14 mouse cellular contexts compared by ENCODE assay signal in genomic region chr15:100686434-100686833, GRCm38 (mm10). TPM values are rescaled to one million over a fixed set of nuclear protein-coding genes. Genes with fewer than 3 reads are reported as not detected.
DNase-seq lines count a peak whose midpoint lies in the region; ATAC-seq and TF ChIP-seq lines count a peak whose summit lies in the region.
"Had no signal": no experiment of that assay in that cellular context is flagged by ENCODE, and none has a peak within 500 bp of the region (broad histone marks: within the 10 kb centered on the region; RNA-seq: fewer than 3 reads in every experiment).

No protein-coding gene starts in this region.

- 0 out of 2 replicates have a peak overlapping the region, but pooled peaks have one; percentile 6 for H3K4me2 ChIP-seq in intestine, embryonic 15.5 days (replicated peaks)
- no peak overlapping the region for H3K4me2 ChIP-seq in intestine, embryonic 16.5 days (ENCODE audit: low read depth, low read length)
- H3K4me2 ChIP-seq in liver, embryonic 12.5 days: peak overlapping the region; percentile 45
- no peak overlapping the region for H3K4me2 ChIP-seq in stomach, embryonic 15.5 days
- no peak overlapping the region for H3K4me2 ChIP-seq in kidney, embryonic 15.5 days
- H3K4me2 ChIP-seq: embryonic facial prominence, embryonic 12.5 days; forebrain, embryonic 13.5 days; neural tube, embryonic 12.5 days had no signal

- no peaks in the 10 kb centered on the region for H3K27me3 ChIP-seq in intestine, embryonic 15.5 days (replicated peaks)
- H3K27me3 ChIP-seq in intestine, embryonic 16.5 days (replicated peaks; ENCODE audit: control insufficient read depth, insufficient read depth, low read length): no peaks in the 10 kb centered on the region
- 0 out of 2 replicates have a peak, but pooled peaks cover 9% of the 10 kb centered on the region for H3K27me3 ChIP-seq in liver, embryonic 12.5 days (replicated peaks)
- no peaks in the 10 kb centered on the region for H3K27me3 ChIP-seq in stomach, embryonic 15.5 days (replicated peaks)
- peaks cover 9% of the 10 kb centered on the region; the same call in 1 of the 2 replicates for H3K27me3 ChIP-seq in kidney, embryonic 15.5 days
- H3K27me3 ChIP-seq: embryonic facial prominence, embryonic 12.5 days; neural tube, embryonic 12.5 days had no signal

- 87% methylated on average over 6 of the region's 6 CpGs for WGBS in intestine, embryonic 15.5 days
- 83% methylated on average over 6 of the region's 6 CpGs for WGBS in intestine, embryonic 16.5 days
- WGBS in liver, embryonic 12.5 days (ENCODE audit: insufficient replicate concordance): 81% methylated on average over 6 of the region's 6 CpGs
- 69% methylated on average over 6 of the region's 6 CpGs for WGBS in stomach, embryonic 15.5 days
- 90% methylated on average over 6 of the region's 6 CpGs for WGBS in kidney, embryonic 15.5 days

- no peak overlapping the region for H3K4me3 ChIP-seq in intestine, embryonic 15.5 days (replicated peaks)
- H3K4me3 ChIP-seq in intestine, embryonic 16.5 days (ENCODE audit: low read length): no peak overlapping the region
- H3K4me3 ChIP-seq in liver, embryonic 12.5 days: no peak overlapping the region
- peak overlapping the region; percentile 23 for H3K4me3 ChIP-seq in stomach, embryonic 15.5 days (replicated peaks)
- H3K4me3 ChIP-seq in layer of hippocampus, adult 2 months: no peak overlapping the region
- no peak overlapping the region for H3K4me3 ChIP-seq in kidney, embryonic 15.5 days (replicated peaks)
- H3K4me3 ChIP-seq: embryonic facial prominence, embryonic 12.5 days; forebrain, embryonic 13.5 days; neural tube, embryonic 12.5 days had no signal

- H3K27ac ChIP-seq in intestine, embryonic 15.5 days: no peak overlapping the region
- no peak overlapping the region for H3K27ac ChIP-seq in intestine, embryonic 16.5 days (ENCODE audit: low read length)
- H3K27ac ChIP-seq in liver, embryonic 12.5 days: peak overlapping the region; percentile 56
- H3K27ac ChIP-seq in stomach, embryonic 15.5 days: no peak overlapping the region
- no peak overlapping the region for H3K27ac ChIP-seq in layer of hippocampus, adult 2 months
- H3K27ac ChIP-seq in kidney, embryonic 15.5 days: no peak overlapping the region
- H3K27ac ChIP-seq: embryonic facial prominence, embryonic 12.5 days; forebrain, embryonic 13.5 days; neural tube, embryonic 12.5 days had no signal

- DNase-seq in NIH3T3 (ENCODE audit: low read depth): peak; percentile 37
- no peak for DNase-seq in layer of hippocampus, adult 2 months (ENCODE audit: low spot score in 2 of 2)
- DNase-seq in right cerebral cortex, postnatal 25 days: no peak
- DNase-seq: kidney, postnatal 25 days; midbrain, embryonic 14.5 days; right cerebral cortex, postnatal 4 days had no signal

- no peak for TF ChIP-seq CTCF in layer of hippocampus, adult 2 months (conservative IDR thresholded peaks at IDR 0.05)

- H3K9ac ChIP-seq in intestine, embryonic 15.5 days: no peak overlapping the region
- no peak overlapping the region for H3K9ac ChIP-seq in intestine, embryonic 16.5 days (ENCODE audit: low read depth, low read length)
- H3K9ac ChIP-seq in liver, embryonic 12.5 days: peak overlapping the region; percentile 14; the same call in 1 of the 2 replicates
- H3K9ac ChIP-seq in stomach, embryonic 15.5 days: no peak overlapping the region
- no peak overlapping the region for H3K9ac ChIP-seq in kidney, embryonic 15.5 days
- H3K9ac ChIP-seq: embryonic facial prominence, embryonic 12.5 days; forebrain, embryonic 13.5 days; neural tube, embryonic 12.5 days had no signal

- peaks cover 15% of the 10 kb centered on the region for H3K4me1 ChIP-seq in intestine, embryonic 15.5 days (replicated peaks)
- peaks cover 8% of the 10 kb centered on the region for H3K4me1 ChIP-seq in intestine, embryonic 16.5 days (ENCODE audit: control insufficient read depth, insufficient read depth, low read length)
- H3K4me1 ChIP-seq in liver, embryonic 12.5 days: peaks cover 52% of the 10 kb centered on the region
- peaks cover 8% of the 10 kb centered on the region for H3K4me1 ChIP-seq in stomach, embryonic 15.5 days
- peaks cover 19% of the 10 kb centered on the region for H3K4me1 ChIP-seq in kidney, embryonic 15.5 days
- H3K4me1 ChIP-seq: forebrain, embryonic 13.5 days had no signal

- H3K36me3 ChIP-seq in intestine, embryonic 15.5 days: no peaks in the 10 kb centered on the region
- no peaks in the 10 kb centered on the region for H3K36me3 ChIP-seq in intestine, embryonic 16.5 days (ENCODE audit: control insufficient read depth, insufficient read depth, low read length)
- H3K36me3 ChIP-seq in liver, embryonic 12.5 days: no peaks in the 10 kb centered on the region
- no peaks in the 10 kb centered on the region for H3K36me3 ChIP-seq in stomach, embryonic 15.5 days
- H3K36me3 ChIP-seq in kidney, embryonic 15.5 days: no peaks in the 10 kb centered on the region
- H3K36me3 ChIP-seq: embryonic facial prominence, embryonic 12.5 days; neural tube, embryonic 12.5 days had no signal

- no peaks in the 10 kb centered on the region for H3K9me3 ChIP-seq in intestine, embryonic 15.5 days
- peaks cover 6% of the 10 kb centered on the region for H3K9me3 ChIP-seq in intestine, embryonic 16.5 days (ENCODE audit: control insufficient read depth, low read length)
- peaks cover 10% of the 10 kb centered on the region; the same call in 1 of the 2 replicates for H3K9me3 ChIP-seq in liver, embryonic 12.5 days (replicated peaks)
- no peaks in the 10 kb centered on the region for H3K9me3 ChIP-seq in stomach, embryonic 15.5 days
- H3K9me3 ChIP-seq in kidney, embryonic 15.5 days (replicated peaks): peaks cover 10% of the 10 kb centered on the region

- no peak for ATAC-seq in intestine, embryonic 15.5 days
- ATAC-seq in intestine, embryonic 16.5 days: no peak
- ATAC-seq in liver, embryonic 12.5 days: no peak
- no peak for ATAC-seq in stomach, embryonic 15.5 days (ENCODE audit: insufficient read depth, low FRiP score, low read depth)
- no peak for ATAC-seq in kidney, embryonic 15.5 days (replicated peaks; ENCODE audit: low FRiP score)
- ATAC-seq: forebrain, embryonic 13.5 days had no signal

RNA-seq across cellular contexts. Expression of gene Cela1, which starts 1.3 kb away (rescaled TPM):
- polyA plus RNA-seq in intestine, embryonic 15.5 days (2015; fragmentation: Nextera tagmentation; extraction: Ambion mirVana): 104 and 271 TPM in 2 replicates
- polyA plus RNA-seq in intestine, embryonic 16.5 days (2015; fragmentation: Nextera tagmentation; extraction: Ambion mirVana): 180 and 240 TPM in 2 replicates
- polyA plus RNA-seq in liver, embryonic 12.5 days (2016; fragmentation: Nextera tagmentation; extraction: Ambion mirVana): 8.7 and 11.0 TPM in 2 replicates
- polyA plus RNA-seq in stomach, embryonic 15.5 days (2015; fragmentation: Nextera tagmentation; extraction: Ambion mirVana): 273 and 329 TPM in 2 replicates
- total RNA-seq in layer of hippocampus, adult 2 months (2021): 1 to 10 TPM; 1.3 TPM
- 16.5 and 18.3 TPM in 2 replicates for polyA plus RNA-seq in kidney, embryonic 15.5 days (2015; fragmentation: Nextera tagmentation; extraction: Ambion mirVana)

RNA-seq across cellular contexts. Expression of gene Bin2, which starts 17.1 kb away (rescaled TPM):
- 6.7 and 7.2 TPM in 2 replicates for polyA plus RNA-seq in intestine, embryonic 15.5 days (2015; fragmentation: Nextera tagmentation; extraction: Ambion mirVana)
- polyA plus RNA-seq in intestine, embryonic 16.5 days (2015; fragmentation: Nextera tagmentation; extraction: Ambion mirVana): 8.0 and 9.2 TPM in 2 replicates
- polyA plus RNA-seq in liver, embryonic 12.5 days (2016; fragmentation: Nextera tagmentation; extraction: Ambion mirVana): 40.5 and 40.6 TPM in 2 replicates
- polyA plus RNA-seq in stomach, embryonic 15.5 days (2015; fragmentation: Nextera tagmentation; extraction: Ambion mirVana): 7.1 TPM in 2 replicates
- 1 to 10 TPM; 5.3 to 5.6 TPM for total RNA-seq in layer of hippocampus, adult 2 months (2021)
- polyA plus RNA-seq in kidney, embryonic 15.5 days (2015; fragmentation: Nextera tagmentation; extraction: Ambion mirVana): 2.6 and 3.2 TPM in 2 replicates

RNA-seq across cellular contexts. Expression of gene Galnt6, which starts 42.7 kb away (rescaled TPM):
- 4.2 and 4.3 TPM in 2 replicates for polyA plus RNA-seq in intestine, embryonic 15.5 days (2015; fragmentation: Nextera tagmentation; extraction: Ambion mirVana)
- polyA plus RNA-seq in intestine, embryonic 16.5 days (2015; fragmentation: Nextera tagmentation; extraction: Ambion mirVana): 7.6 and 8.8 TPM in 2 replicates
- polyA plus RNA-seq in liver, embryonic 12.5 days (2016; fragmentation: Nextera tagmentation; extraction: Ambion mirVana): 0.96 and 1.3 TPM in 2 replicates
- 4.0 and 4.4 TPM in 2 replicates for polyA plus RNA-seq in stomach, embryonic 15.5 days (2015; fragmentation: Nextera tagmentation; extraction: Ambion mirVana)
- 1 to 10 TPM; 5.6 to 7.0 TPM for total RNA-seq in layer of hippocampus, adult 2 months (2021)
- polyA plus RNA-seq in kidney, embryonic 15.5 days (2015; fragmentation: Nextera tagmentation; extraction: Ambion mirVana): 1.0 and 2.4 TPM in 2 replicates

RNA-seq across cellular contexts. Expression of gene Smagp, which starts 49.7 kb away (rescaled TPM):
- 37.7 and 41.2 TPM in 2 replicates for polyA plus RNA-seq in intestine, embryonic 15.5 days (2015; fragmentation: Nextera tagmentation; extraction: Ambion mirVana)
- polyA plus RNA-seq in intestine, embryonic 16.5 days (2015; fragmentation: Nextera tagmentation; extraction: Ambion mirVana): 47.9 and 51.3 TPM in 2 replicates
- 10.5 and 11.4 TPM in 2 replicates for polyA plus RNA-seq in liver, embryonic 12.5 days (2016; fragmentation: Nextera tagmentation; extraction: Ambion mirVana)
- 37.8 and 41.9 TPM in 2 replicates for polyA plus RNA-seq in stomach, embryonic 15.5 days (2015; fragmentation: Nextera tagmentation; extraction: Ambion mirVana)
- total RNA-seq in layer of hippocampus, adult 2 months (2021): 1 to 10 TPM; 1.1 to 1.7 TPM
- 30.0 and 33.1 TPM in 2 replicates for polyA plus RNA-seq in kidney, embryonic 15.5 days (2015; fragmentation: Nextera tagmentation; extraction: Ambion mirVana)

Comparison
In these comparisons a context has a peak if more than half of its experiments do, and no peak if none do; other contexts are left out.
1. H3K4me2 ChIP-seq: peak in intestine, embryonic 15.5 days (single experiment) and liver, embryonic 12.5 days (single experiment); none in intestine, embryonic 16.5 days (single experiment), stomach, embryonic 15.5 days (single experiment) and kidney, embryonic 15.5 days (single experiment).